Mouse (Mus musculus) mouse trophoblast stem cell (cell line): ENCODE measurements around the gene Ralgps2.

Experiments
- in situ Hi-C, 2 experiments: fragments of 300-500 bp; cut with MseI, MboI; formaldehyde crosslinking; loops; 2 replicates in 1 of 2; 3 replicates in 1 of 2; pipeline ENCODE4 v1.15.1; 2025

Gene Ralgps2

GRCm38 (mm10) chr1:156838177-156838576 lies 101.2 kb downstream of the Ralgps2 start, which contains the start of gene Angptl1:
TSS of gene Angptl1 (plus strand) at chr1:156838562.
- in situ Hi-C loops: no loop called here

DNA sequence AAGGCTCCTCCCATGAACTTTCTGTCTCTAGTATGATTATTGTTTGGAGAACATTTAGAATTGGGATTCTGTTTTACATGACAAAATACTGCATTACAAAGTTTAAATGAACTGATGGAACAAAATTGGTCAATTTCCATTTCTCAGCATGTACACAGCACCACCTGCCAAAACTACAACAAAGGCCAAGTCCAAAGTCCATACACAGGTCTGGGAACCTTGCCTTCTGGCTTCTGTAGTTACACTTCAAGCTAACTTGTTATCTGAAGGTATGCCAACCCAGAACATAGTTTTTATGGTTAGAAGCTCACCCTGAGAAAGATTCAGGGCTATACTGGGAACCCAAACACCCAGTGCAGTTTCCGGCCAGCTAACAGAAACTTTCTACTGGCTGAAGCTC lies 120.2 kb downstream of the Ralgps2 start:
- in situ Hi-C loops: no loop called here

DNA sequence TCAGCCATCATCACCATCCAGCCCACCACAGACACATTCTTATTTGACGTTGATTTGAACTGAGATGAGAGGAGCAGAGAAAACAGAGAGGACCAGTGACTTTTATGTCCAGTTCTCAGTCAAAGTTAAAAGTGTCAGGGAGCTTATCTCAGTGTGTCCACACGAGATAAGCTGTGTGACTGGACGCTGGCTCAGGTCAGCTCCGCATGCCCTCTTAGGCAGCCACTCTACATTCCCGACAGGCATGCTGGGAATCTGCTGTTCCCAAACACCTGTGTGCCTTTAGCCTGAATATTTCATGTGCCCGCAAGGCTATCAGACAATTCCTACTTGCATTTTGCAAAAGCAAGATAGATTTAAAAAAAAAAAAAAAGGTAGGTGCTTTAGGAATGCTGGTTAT lies 125.9 kb downstream of the Ralgps2 start:
- in situ Hi-C loops: no loop called here

GRCm38 (mm10) chr1:156812716-156813115 lies 126.7 kb downstream of the Ralgps2 start:
- in situ Hi-C loops: no loop called here

DNA sequence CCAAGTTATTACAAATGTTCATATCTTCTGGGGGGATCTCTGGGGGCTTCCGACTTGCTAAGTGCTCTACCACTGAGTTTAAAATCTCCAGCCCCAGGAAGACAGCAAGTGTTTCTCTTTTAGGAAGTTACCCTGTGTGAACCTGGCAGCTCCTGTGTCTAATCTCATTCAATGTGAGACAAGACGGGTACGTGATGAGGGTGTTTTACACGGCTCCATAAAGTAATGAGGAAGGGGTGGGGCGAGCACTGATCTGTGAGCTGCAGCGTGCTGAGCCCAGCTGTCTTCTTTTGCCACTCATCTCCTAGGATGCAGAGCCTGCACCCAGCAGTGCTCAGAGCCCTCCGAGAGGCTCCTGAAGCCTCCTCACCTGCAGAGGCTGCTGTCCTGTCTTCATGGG lies 127.5 kb downstream of the Ralgps2 start:
- in situ Hi-C loops: no loop called here

DNA sequence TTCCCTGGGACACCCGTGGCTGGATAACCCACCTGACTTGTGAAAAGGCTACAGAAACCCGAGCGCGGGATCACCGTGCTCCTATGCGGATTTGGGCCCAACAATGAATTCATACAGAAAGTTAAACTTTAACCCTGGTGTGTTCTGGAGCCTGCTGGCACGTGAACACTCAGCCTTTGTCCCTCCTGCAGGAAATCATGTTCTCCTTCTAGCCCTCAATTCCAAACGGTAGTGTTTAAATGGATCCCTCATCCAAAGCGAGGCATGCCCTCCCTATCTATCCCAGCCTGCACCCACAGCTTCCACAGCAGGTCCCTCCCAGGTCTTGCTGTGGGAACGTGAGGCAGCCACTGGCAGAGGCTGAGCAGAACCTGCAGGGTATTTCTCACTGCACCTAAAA lies 131.1 kb downstream of the Ralgps2 start:
- in situ Hi-C loops: no loop called here

DNA sequence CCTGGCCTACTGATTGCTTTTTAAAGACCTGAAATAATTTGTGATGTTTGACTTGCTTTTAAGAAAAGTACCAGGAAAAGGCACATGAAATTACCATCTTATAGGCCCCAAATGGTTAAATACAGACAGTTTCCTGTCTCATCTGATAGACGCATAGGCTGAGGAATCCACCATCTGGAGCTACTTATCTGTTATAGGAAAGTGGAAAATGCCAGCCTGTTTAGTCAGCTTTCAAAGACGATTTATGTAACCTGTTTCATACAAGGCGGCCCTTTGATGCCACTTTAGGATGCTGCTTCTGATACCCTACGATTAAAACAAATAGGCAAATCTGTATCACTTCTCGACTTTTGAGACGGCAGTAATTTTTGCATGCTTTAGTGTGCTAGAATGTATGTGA lies 138.2 kb downstream of the Ralgps2 start:
- in situ Hi-C loops: no loop called here

DNA sequence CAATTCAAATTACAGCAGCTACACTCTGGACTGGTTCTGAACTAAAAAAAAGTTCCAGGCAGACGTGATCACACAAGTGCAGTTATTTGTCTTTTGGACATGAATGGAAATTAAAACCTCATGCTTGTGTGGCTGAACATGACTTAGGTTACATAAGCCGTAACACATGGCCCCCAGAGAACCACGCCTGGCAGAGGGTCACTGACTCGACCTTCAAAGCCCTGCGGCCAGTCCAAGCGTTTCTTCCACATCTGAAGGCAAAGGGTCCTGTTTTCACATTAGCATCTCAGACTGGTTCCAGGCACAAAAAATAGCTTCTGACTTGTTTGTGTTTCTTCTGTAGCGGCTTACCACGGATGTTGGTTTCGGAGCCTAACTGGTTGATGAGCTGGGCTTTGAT lies 143.2 kb downstream of the Ralgps2 start:
- in situ Hi-C loops: no loop called here

GRCm38 (mm10) chr1:156789844-156790490 lies 149.5 kb downstream of the Ralgps2 start:
- in situ Hi-C loops: no loop called here

- in situ Hi-C loops: no loop called here
Observed at GRCm38 (mm10) chr1:156787164-156787863, 152.1 kb downstream of the Ralgps2 start.

- in situ Hi-C loops: no loop called here
Observed at GRCm38 (mm10) chr1:156786074-156786473, 153.4 kb downstream of the Ralgps2 start.

GRCm38 (mm10) chr1:156784974-156785373 lies 154.5 kb downstream of the Ralgps2 start:
- in situ Hi-C loops: no loop called here

DNA sequence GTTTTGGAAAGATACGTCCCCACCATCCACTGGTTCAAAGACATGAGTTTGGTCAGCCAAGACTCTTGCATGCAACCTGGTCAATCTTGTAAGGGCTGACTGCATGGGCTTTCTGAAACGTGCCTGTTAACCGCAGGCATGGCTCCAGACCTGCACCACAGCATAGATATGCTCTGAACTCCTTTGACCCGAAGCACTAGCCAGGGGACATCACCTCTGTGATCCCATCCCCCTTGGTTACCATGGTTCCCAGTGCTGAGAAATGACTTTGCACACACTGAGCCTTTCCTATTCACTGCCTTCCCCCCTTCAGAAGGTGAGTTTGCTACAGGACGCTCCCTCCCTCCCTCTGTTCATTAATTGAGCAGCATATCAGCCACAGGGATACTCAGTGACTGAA lies 155.3 kb downstream of the Ralgps2 start:
- in situ Hi-C loops: no loop called here

DNA sequence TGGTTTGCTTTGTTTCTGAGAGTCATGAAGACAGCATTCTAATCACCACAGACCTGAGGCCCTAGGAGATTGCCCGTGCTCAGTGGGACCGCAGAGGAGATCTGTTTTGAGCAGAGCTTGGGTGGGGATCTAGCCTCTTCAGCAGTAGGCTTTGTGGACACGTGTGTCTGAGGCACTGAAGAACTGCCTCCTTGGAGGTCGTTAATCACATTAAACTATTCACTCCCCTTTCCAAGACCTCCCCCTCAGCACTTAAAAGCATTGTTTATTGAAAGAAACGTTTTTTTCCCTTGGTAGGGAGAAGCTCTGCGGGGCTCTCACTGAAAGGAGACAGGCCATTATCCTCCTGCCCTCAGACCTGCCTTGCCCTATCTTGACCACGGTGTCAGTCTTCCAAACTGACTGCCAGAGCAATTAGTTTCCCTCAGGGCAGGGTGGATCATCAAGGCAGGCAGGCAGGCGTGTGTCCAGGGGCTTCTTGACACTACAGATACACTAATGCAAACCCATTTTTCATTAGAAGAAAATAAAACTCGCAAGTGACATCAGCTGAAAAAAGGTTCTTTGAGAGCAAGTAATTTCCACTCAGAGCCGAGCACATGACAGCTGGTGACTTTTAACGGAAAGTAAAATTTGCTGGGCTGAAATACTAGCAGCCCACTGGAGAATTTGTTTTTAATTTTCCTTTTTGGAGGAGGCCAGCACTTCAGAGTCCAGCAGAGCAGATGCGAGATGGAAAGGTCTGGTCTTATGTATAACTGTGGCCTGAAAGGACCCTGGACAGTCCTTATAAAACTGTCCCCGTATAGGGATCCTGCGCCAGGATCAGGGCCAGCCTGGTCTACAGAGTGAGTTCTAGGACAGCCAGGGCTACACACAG lies 157.2 kb downstream of the Ralgps2 start:
- in situ Hi-C loops: no loop called here

- in situ Hi-C loops: no loop called here
Observed at GRCm38 (mm10) chr1:156781076-156781741, 158.2 kb downstream of the Ralgps2 start.

- in situ Hi-C loops: no loop called here
Observed at GRCm38 (mm10) chr1:156780234-156781005, 159.0 kb downstream of the Ralgps2 start.

DNA sequence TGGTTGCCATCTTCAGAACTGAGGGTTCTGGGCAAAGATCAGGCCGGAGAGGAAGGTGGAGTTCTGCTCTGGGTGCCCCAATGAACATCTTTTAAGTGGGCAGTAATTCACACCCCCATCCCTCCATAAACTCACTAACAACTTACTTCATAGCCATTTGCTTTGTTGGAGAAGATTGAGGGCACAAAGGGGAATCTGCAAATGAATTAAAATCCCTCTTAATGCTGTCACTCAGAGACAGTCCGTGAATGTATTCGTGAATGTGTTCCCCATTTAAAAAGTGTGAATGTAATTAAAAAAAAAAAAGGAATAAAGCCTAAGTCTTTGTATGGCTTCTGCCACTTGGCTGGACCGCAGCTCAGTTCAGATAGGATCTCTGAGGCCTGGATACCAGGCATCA lies 159.8 kb downstream of the Ralgps2 start:
- in situ Hi-C loops: no loop called here

DNA sequence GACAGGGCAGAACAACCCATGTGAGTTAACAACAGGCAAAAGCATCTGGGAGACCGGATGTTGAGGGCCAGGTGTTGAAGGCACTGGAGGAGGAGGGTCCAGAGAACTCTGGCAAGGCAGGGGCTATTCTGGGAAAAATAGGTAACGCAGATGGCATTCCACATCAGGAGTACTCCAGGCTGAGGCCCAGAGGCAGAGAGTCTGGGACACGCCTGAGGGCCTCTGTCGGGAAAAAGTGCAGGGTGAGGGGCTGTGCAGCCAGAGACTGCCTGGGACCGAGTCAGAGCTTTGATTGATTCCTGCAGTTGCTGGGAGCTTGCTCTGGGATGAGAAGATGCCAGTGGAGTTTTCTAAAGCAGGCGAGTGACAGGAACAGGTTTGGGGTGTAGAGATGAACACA lies 160.4 kb downstream of the Ralgps2 start:
- in situ Hi-C loops: no loop called here

DNA sequence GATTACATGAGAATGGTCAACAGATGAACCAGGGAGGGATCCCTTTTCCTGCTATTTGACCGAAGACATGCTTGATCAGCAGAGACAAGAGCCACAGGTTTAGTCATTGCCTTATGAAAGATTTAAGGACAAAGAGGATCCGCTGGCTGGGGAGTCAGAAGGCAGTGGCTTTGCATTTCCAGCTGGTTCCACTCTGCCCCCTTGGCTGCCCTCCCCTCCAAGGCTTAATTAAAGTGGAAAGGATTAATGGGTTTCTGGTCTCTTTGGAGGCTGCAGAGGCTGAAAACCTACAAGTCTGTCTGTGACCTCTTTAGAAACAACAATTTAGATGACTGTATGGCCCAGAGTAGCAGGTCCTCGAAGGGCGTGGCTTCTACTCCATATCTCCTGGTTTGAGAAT lies 161.5 kb downstream of the Ralgps2 start:
- in situ Hi-C loops: no loop called here

DNA sequence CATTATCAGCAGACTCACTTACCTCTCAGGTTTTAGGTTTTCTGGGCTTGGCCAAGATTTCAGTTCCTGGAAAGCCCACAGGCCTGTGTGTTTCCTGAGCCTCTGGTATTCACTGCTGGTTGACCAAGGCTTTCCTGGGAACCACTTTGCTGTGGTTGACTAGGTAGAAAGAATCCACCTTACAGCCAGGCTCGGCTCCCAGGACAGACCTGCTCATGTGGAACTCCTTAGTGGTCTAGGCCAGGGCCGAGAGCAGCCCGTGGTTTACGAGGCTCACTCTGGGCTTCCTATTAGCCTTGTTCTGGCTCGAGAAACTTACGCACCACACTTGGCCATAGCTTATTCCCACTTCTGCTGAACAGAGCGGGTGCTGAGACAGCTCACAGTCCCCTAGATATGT lies 163.4 kb downstream of the Ralgps2 start:
- in situ Hi-C loops: no loop called here

DNA sequence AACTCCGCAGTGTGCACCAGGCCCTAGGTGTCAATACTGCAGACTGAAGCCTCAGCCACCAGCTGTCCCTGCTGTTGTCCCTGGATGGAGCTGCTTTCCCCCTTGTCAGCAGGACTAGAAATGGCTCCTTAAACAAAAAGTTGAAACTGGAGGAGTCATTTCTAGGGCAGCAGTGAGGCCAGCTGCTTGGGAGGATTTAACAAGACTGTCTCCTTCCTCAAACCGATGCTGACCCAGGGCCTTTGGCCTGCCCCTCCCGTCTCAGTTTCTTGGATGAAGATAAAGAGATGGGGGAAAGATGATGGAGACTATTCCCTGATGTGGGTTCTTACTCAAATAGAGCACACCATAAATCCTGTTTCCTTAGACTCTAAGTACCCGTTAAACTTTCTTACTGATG lies 164.2 kb downstream of the Ralgps2 start:
- in situ Hi-C loops: no loop called here
